Mouse (Mus musculus): ENCODE measurements around the gene Gpr21. TPM values are rescaled to one million over a fixed set of nuclear protein-coding genes. Genes with fewer than 3 reads are reported as not detected.

Gene Gpr21
- polyA plus RNA-seq, 1 experiment = 0.15 TPM

DNA sequence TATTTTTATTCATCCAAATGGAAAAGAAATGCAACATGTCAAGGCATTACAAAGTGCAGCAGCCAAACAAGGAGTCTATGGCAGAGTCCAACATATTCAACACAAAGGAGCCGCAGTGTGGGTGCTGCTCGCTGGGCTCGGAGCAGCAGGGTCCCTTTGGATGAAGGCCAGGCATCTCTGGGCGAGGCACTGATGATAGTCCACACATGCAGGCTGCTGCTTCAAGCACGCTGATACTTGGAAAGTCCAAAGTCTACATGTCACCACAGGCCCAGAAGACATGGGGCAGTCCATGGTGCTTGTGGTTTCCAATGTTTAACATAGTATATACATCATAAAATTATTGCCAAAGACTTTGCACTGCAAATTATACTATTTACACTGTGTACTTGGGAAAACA is 53.8 kb downstream of the Gpr21 start:
- H3K27me3 ChIP-seq (ENCODE audit: control insufficient read depth, insufficient read depth, low read length) = no peaks in the 10 kb centered on the region
- TF ChIP-seq CTCF (IDR thresholded peaks at IDR 0.05; ENCODE audit: extremely low read depth, insufficient read depth, insufficient read length, insufficient replicate concordance) (no peak), POLR2A (IDR thresholded peaks at IDR 0.05; ENCODE audit: low read depth, low read length) (no peak)
- WGBS = 93% methylated on average over 5 of the region's 5 CpGs
- H3K4me1 ChIP-seq (ENCODE audit: control insufficient read depth, insufficient read depth, insufficient read length) = peaks cover 2% of the 10 kb centered on the region; the same call in 1 of the 2 replicates
- DNase-seq (ENCODE audit: low read depth in 1 of 2, low spot score in 2 of 2) = no peak
- peaks cover 9% of the 10 kb centered on the region for H3K36me3 ChIP-seq (ENCODE audit: control insufficient read depth, insufficient read depth, low read length)
- H3K27ac ChIP-seq (ENCODE audit: insufficient read depth, low read length) = no peak overlapping the region
- no peak overlapping the region for H3K4me3 ChIP-seq (ENCODE audit: extremely low read depth, insufficient read depth, insufficient read length)

Other genes with a start within 250 kb of the Gpr21 start
- not detected in 2 replicates for gene Olfr368, start 189.8 kb upstream of the Gpr21 start, polyA plus RNA-seq (2012; rRNA removed)
- 4.5 and 4.6 TPM in 2 replicates for gene Pdcl, start 157.0 kb upstream of the Gpr21 start, polyA plus RNA-seq (2012; rRNA removed)
- 4.4 and 4.7 TPM in 2 replicates for gene Rc3h2, start 93.4 kb upstream of the Gpr21 start, polyA plus RNA-seq (2012; rRNA removed)
- gene Zbtb26, start 73.2 kb upstream of the Gpr21 start, polyA plus RNA-seq (2012; rRNA removed) = 1.3 and 1.9 TPM in 2 replicates
- gene Zbtb6, start 73.2 kb upstream of the Gpr21 start, polyA plus RNA-seq (2012; rRNA removed) = 1.4 and 1.5 TPM in 2 replicates
- gene Rabgap1, start 73.1 kb upstream of the Gpr21 start, polyA plus RNA-seq (2012; rRNA removed) = 3.8 and 5.1 TPM in 2 replicates
- gene Strbp, start 187.5 kb downstream of the Gpr21 start, polyA plus RNA-seq (2012; rRNA removed) = 4.8 and 6.7 TPM in 2 replicates